Mouse (Mus musculus) spleen, adult 2 months (tissue): ENCODE results near the gene Asphd2. TPM values are rescaled to one million over a fixed set of nuclear protein-coding genes. Genes with fewer than 3 reads are reported as not detected.

ENCODE experiments used
- DNase-seq, 2 experiments: peaks; one replicate each; pipeline versions ENCODE4 v3.0.0 to v3.0.0-alpha.2; 2012 to 2021; ENCODE audit warnings: low spot score in 2 of 2, low read depth in 1 of 2
- H3K27ac ChIP-seq: fragments of 200-500 bp; 2 replicates; pipeline ENCODE4 v1.5.1; 2012; ENCODE audit warnings: low read length, inconsistent platforms; ENCODE audit not compliant: insufficient read depth
- H3K27me3 ChIP-seq: fragments of 200-500 bp; 2 replicates; pipeline ENCODE4 v1.6.1; 2012; ENCODE audit warnings: mild to moderate bottlenecking, moderate library complexity, low read length, inconsistent platforms; ENCODE audit not compliant: control insufficient read depth, insufficient read depth
- H3K36me3 ChIP-seq: fragments of 200-500 bp; 2 replicates; pipeline ENCODE4 v1.6.1; 2012; ENCODE audit warnings: mild to moderate bottlenecking, low read length, inconsistent platforms; ENCODE audit not compliant: control insufficient read depth, insufficient read depth
- H3K4me1 ChIP-seq: fragments of 200-500 bp; 2 replicates; pipeline ENCODE4 v1.6.1; 2011; ENCODE audit warnings: inconsistent platforms; ENCODE audit not compliant: control insufficient read depth, insufficient read depth, insufficient read length
- H3K4me3 ChIP-seq: fragments of 200-500 bp; 2 replicates; pipeline ENCODE4 v1.5.1; 2011; ENCODE audit warnings: mild to moderate bottlenecking, inconsistent platforms; ENCODE audit not compliant: insufficient read depth, insufficient read length; ENCODE audit errors: extremely low read depth
- CTCF ChIP-seq: fragments of 200-500 bp; IDR thresholded peaks from 2 replicates; pipeline ENCODE4 v1.5.1; 2011; ENCODE audit warnings: mild to moderate bottlenecking, inconsistent platforms; ENCODE audit not compliant: insufficient read depth, insufficient read length, insufficient replicate concordance; ENCODE audit errors: extremely low read depth
- POLR2A ChIP-seq: fragments of 200-500 bp; IDR thresholded peaks from 2 replicates; pipeline ENCODE4 v1.6.1; 2011; ENCODE audit warnings: low read depth, low read length, inconsistent platforms
- WGBS: fragments of 180-500 bp; shearing (Covaris S2); methylation state at CpG from one replicate; pipeline ENCODE4 v1.1.7; 2018; 5-methylcytosine and 5-hydroxymethylcytosine counted together
- polyA plus RNA-seq: library from polyadenylated mRNA; depleted of rRNA; stranded (reverse); fragments of >200 nt; gene quantifications from 2 replicates; pipeline ENCODE4 v1.2.3, GENCODE M21; 2012

Gene Asphd2
- polyA plus RNA-seq, 1 experiment: 0.19 TPM

DNA sequence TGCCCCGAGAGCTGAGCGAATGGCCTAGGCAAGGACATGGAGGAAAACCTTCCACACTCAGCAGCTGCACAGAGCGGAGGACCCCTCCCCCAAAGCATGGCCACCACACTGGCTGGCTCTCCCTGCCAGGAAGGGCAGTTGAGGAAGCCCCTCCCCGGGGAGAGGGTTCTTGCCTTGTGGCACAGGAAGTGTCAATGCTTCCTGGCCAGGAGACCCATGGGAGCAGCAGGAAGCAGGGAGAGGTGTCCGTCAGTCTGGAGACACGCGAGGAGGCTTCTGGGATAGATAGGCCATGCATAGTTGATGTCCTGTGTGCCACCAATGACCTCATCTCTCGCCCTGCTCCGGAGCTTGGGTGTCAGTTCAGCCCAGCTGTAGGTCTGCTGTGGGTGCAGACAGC lies 38.3 kb downstream of the Asphd2 start:
- Histone ChIP-seq H3K4me3 (no peak overlapping the region), H3K4me1 (no peaks in the 10 kb centered on the region), H3K27ac (no peak overlapping the region), H3K27me3 (no peaks in the 10 kb centered on the region), H3K36me3 (peaks cover 7% of the 10 kb centered on the region)
- 86% methylated on average over 9 of the region's 9 CpGs for WGBS
- DNase-seq: no peak
- TF ChIP-seq CTCF: no peak
- TF ChIP-seq POLR2A: no peak

GRCm38 (mm10) chr5:112355910-112356309 lies 38.8 kb downstream of the Asphd2 start, which contains the start of gene Gm6583:
Gene Gm6583 (minus strand): TSS chr5:112356033.
- Histone ChIP-seq H3K27me3 (no peaks in the 10 kb centered on the region), H3K36me3 (peaks cover 7% of the 10 kb centered on the region)
- WGBS: 75% methylated on average over 13 of the region's 13 CpGs

GRCm38 (mm10) chr5:112355493-112355892 lies 39.2 kb downstream of the Asphd2 start:
- WGBS: 71% methylated on average over 6 of the region's 6 CpGs
- no peak overlapping the region for H3K4me3 ChIP-seq
- no peaks in the 10 kb centered on the region for H3K27me3 ChIP-seq
- no peaks in the 10 kb centered on the region for H3K4me1 ChIP-seq
- no peak for TF ChIP-seq POLR2A
- TF ChIP-seq CTCF: no peak
- DNase-seq: no peak
- H3K27ac ChIP-seq: no peak overlapping the region
- H3K36me3 ChIP-seq: peaks cover 7% of the 10 kb centered on the region

More at GRCm38 (mm10) chr5:112355910-112356309, 38.8 kb downstream of the Asphd2 start, which contains the start of gene Gm6583:
- Histone ChIP-seq H3K4me3 (no peak within 1 kb of the TSS), H3K4me1 (no peaks in the 10 kb centered on the region), H3K27ac (no peak within 1 kb of the TSS)
- TF ChIP-seq POLR2A (no peak), CTCF (no peak)
- no peak for DNase-seq

DNA sequence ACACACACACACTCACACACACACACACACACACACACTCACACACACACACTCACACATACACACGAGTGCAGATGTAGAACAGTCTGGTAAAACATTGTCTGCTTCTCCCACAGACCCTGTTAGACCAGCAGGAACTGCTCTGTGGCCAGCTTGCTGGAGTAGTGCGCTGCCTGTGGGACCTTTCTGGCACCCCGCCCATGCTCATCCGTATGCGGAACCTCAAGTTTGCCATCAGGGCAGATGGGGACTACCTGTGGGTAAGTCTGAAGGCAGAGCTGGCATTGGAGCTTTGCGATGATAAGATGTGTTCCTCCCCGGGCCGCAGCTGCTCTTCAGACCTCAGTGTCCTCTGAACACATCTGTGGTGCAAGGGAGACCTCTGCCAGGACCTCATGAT lies 45.5 kb downstream of the Asphd2 start:
- Histone ChIP-seq H3K27ac (no peak overlapping the region), H3K36me3 (peaks cover 19% of the 10 kb centered on the region), H3K4me3 (no peak overlapping the region), H3K4me1 (no peaks in the 10 kb centered on the region), H3K27me3 (no peaks in the 10 kb centered on the region)
- 95% methylated on average over 8 of the region's 8 CpGs for WGBS
- TF ChIP-seq POLR2A (no peak), CTCF (no peak)
- DNase-seq: no peak

DNA sequence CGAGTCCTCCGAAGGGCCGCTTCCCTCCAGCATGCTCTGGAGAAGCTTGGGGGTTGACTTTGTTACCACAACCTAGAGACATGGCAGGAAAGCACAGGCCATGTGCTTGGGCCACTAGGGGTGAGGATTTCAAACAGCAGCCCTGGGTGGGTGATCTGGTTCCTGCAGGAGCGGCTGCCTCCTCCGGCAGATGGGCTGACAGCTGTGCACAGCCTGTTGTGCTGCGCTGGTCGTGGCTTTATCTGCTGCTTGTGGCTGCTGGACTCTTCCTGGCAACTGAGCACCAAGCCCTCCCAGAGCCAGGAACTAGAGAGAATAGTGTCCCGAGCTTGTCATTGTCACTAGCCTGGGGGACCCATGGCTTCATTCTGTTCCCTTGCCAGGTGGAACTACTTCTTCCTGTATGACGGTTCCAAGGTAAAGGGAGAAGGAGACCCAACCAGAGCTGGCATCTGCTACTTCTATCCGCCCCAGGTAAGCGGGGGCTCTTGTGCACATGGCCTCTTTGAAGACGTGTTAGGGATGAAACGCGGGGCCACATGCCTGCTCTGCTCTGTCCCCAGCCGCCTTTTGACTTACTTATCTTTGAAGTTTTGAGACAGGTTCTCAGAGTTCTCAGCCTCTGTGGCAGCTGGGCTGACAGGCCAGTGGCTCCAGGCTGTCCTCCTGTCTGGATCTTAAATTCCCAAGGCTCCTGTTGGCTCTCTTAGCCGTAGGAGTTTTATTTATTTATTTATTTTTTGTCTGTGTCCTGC lies 48.3 kb downstream of the Asphd2 start:
- H3K27me3 ChIP-seq: no peaks in the 10 kb centered on the region
- H3K4me1 ChIP-seq: peaks cover 5% of the 10 kb centered on the region; the same call in 1 of the 2 replicates
- no peak overlapping the region for H3K27ac ChIP-seq
- peaks cover 16% of the 10 kb centered on the region for H3K36me3 ChIP-seq
- TF ChIP-seq POLR2A (no peak), CTCF (no peak)
- 78% methylated on average over 16 of the region's 16 CpGs for WGBS
- no peak for DNase-seq
- H3K4me3 ChIP-seq: no peak overlapping the region

GRCm38 (mm10) chr5:112344092-112344960 lies 50.3 kb downstream of the Asphd2 start:
- Histone ChIP-seq H3K4me1 (peaks cover 5% of the 10 kb centered on the region; the same call in 1 of the 2 replicates), H3K27me3 (no peaks in the 10 kb centered on the region), H3K4me3 (no peak overlapping the region), H3K36me3 (peaks cover 8% of the 10 kb centered on the region), H3K27ac (no peak overlapping the region)
- no peak for DNase-seq
- no peak for TF ChIP-seq CTCF
- TF ChIP-seq POLR2A: no peak
- WGBS: 60% methylated on average over 6 of the region's 6 CpGs
